Mouse (Mus musculus) left cerebral cortex, adult 8-10 months (tissue): ENCODE results near the gene Setdb1. TPM values are rescaled to one million over a fixed set of nuclear protein-coding genes. Genes with fewer than 3 reads are reported as not detected.
"Not testable (repeated sequence)": the region's sequence is repeated elsewhere in the genome, so short reads cannot be mapped to it uniquely, and the experiment has no call there.

ENCODE experiments used
- DNase-seq, 2 experiments: peaks; one replicate each; pipeline ENCODE4 v3.0.0; 2022; ENCODE audit warnings: low spot score in 2 of 2
- total RNA-seq, 4 experiments: library from RNA; stranded (reverse); gene quantifications; 2 replicates each; pipeline ENCODE4 v1.2.4; 2022

Setdb1 gene
- total RNA-seq = 10 to 100 TPM; 31.6 to 36.9 (median 34.8) TPM

GRCm38 (mm10) chr3:95356701-95357449 lies at the start of gene Setdb1:
Setdb1 (minus strand) TSS chr3:95357202.
- DNase-seq = peak; percentile 86 to 90

- DNase-seq = no peak
Observed at GRCm38 (mm10) chr3:95402741-95403140, 45.7 kb upstream of the Setdb1 start, which contains the start of gene 4930558C23Rik. 4930558C23Rik (minus strand) TSS chr3:95402841.

- DNase-seq = no peak
Observed at GRCm38 (mm10) chr3:95394385-95394784, 37.4 kb upstream of the Setdb1 start.

- DNase-seq = no peak
Observed at GRCm38 (mm10) chr3:95385401-95386075, 28.5 kb upstream of the Setdb1 start.

- no peak for DNase-seq
Observed at GRCm38 (mm10) chr3:95373208-95373607, 16.2 kb upstream of the Setdb1 start.

- DNase-seq = no peak
Observed at GRCm38 (mm10) chr3:95370101-95370500, 13.1 kb upstream of the Setdb1 start.

GRCm38 (mm10) chr3:95360276-95360675 lies 3.3 kb upstream of the Setdb1 start:
- not testable (repeated sequence) for DNase-seq

- no peak for DNase-seq
Observed at GRCm38 (mm10) chr3:95357746-95358145, 744 bp upstream of the Setdb1 start.

GRCm38 (mm10) chr3:95355911-95356544 lies 974 bp downstream of the Setdb1 start:
- not testable (repeated sequence) for DNase-seq

GRCm38 (mm10) chr3:95349491-95349890 lies 7.5 kb downstream of the Setdb1 start:
- no peak for DNase-seq

GRCm38 (mm10) chr3:95348343-95348742 lies 8.7 kb downstream of the Setdb1 start:
- DNase-seq = not testable (repeated sequence)

GRCm38 (mm10) chr3:95346454-95346853 lies 10.5 kb downstream of the Setdb1 start:
- DNase-seq = no peak

- not testable (repeated sequence) for DNase-seq
Observed at GRCm38 (mm10) chr3:95343356-95344000, 13.5 kb downstream of the Setdb1 start.

GRCm38 (mm10) chr3:95338251-95338650 lies 18.8 kb downstream of the Setdb1 start:
- DNase-seq = no peak

- DNase-seq = no peak
Observed at GRCm38 (mm10) chr3:95337345-95337744, 19.7 kb downstream of the Setdb1 start.

GRCm38 (mm10) chr3:95331528-95331927 lies 25.5 kb downstream of the Setdb1 start:
- DNase-seq = no peak

GRCm38 (mm10) chr3:95328803-95329404 lies 28.1 kb downstream of the Setdb1 start:
- no peak for DNase-seq

- no peak for DNase-seq
Observed at GRCm38 (mm10) chr3:95324454-95325144, 32.4 kb downstream of the Setdb1 start.

- DNase-seq = no peak
Observed at GRCm38 (mm10) chr3:95323429-95323828, 33.6 kb downstream of the Setdb1 start.
